Mouse (Mus musculus): Measurements from ENCODE around the gene Ahdc1.

- TF ChIP-seq CTCF (IDR thresholded peaks at IDR 0.05; ENCODE audit: low read depth) (no peak), EP300 (IDR thresholded peaks at IDR 0.05; ENCODE audit: low read depth) (no peak)
These were observed 50.7 kb downstream of the Ahdc1 start for GRCm38 (mm10) chr4:133061798-133062197.

Measured in heart, postnatal 0 days (tissue).